Mouse (Mus musculus): ENCODE data around the gene Cab39. TPM values are rescaled to one million over a fixed set of nuclear protein-coding genes. Genes with fewer than 3 reads are reported as not detected.

The Cab39 gene
- total RNA-seq, 2 experiments from 2014 or later, result 152 to 157 TPM

DNA sequence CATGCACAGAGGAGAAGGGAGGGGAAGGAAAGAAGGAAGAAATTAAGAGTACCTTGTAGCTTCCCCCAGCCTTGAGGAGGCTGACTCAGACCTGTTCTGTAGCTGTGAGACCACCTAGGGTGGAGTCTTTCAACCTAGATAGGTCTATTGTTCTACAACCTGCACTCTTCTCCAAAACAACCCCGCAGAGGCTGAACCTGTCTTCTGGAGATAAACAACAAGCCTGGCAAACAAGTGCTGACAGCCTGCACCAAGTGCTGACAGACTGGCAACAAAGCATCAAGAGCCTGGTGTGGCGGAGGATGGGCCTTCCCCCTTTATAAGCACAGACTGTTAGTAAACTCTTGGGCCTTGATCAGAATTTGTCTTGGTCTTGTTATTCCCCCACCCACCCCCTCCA, 77.3 kb downstream of the Cab39 start:
- peak overlapping the region; percentile 82 for H3K27ac ChIP-seq
- no peak for TF ChIP-seq CTCF (conservative IDR thresholded peaks at IDR 0.05)
- no peak for DNase-seq (ENCODE audit: low spot score in 2 of 2)
- H3K4me3 ChIP-seq, result no peak overlapping the region

DNA sequence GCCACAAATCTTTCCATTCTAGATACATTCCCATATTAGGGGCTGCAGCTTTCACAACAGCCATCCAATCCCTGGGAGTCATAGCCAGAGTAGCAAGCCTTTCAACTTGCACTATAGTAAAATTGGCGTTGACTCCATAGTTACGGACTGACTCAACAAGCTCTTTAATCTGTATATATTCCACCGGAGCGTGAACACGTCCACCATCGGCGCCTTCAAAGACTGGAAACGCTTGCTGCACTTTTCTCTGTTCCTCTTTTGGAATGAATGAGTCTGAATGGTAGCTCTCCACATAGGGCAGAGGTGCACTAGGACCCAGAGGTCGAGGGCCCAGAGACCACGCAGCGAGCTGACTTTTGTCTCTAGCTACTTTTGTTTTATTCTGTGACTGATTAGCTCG, 88.8 kb downstream of the Cab39 start:
- Histone ChIP-seq H3K4me3 (no peak overlapping the region), H3K27ac (no peak overlapping the region)
- no peak for DNase-seq (ENCODE audit: low spot score in 2 of 2)
- TF ChIP-seq CTCF (conservative IDR thresholded peaks at IDR 0.05), result no peak

DNA sequence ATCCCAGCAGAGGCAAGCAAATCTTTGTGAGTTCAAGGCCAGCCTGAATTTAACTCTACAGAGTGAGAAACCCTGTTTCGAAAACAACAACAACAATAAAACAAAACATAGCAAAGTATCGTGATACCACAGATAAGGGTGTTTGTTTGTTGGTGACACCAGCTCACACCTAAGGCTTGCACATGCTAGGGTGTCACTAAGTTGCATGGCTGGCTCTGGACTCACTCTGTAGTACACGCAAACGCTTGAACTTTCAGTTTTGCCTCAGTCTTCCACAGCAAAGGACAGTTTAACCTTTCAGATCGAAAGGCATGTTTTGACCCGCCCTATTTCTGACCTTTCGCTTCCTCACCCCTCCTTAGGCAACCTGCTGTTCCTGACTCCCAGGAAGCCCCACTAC, 94.0 kb downstream of the Cab39 start:
- no peak for TF ChIP-seq CTCF (conservative IDR thresholded peaks at IDR 0.05)
- no peak overlapping the region for H3K4me3 ChIP-seq
- H3K27ac ChIP-seq, result no peak overlapping the region
- DNase-seq (ENCODE audit: low spot score in 2 of 2), result no peak

DNA sequence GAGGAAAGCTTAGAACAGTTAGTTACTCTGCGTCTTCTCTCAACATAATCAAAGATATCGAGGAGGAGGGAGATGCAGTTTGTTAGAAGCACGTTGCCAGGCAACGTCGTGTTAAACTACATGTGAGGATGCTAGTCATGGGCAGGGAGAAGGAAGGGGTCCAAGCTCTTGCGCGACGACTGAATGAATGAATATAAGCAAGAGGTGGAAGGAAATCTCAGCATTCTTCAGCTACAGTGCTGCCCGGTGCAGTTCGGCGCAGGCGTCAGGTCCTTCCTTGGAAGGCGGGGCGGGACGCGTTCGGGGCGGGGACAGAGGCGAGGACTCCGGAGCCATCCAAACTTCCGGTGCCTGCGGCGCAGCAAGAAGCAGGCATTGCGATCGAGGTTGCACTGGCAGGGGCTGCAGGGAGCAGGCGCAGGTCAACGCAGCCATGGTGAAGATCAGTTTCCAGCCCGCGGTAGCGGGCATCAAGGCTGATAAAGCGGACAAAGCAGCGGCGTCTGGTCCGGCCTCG, 101.0 kb downstream of the Cab39 start, which contains the start of gene Itm2c:
Gene Itm2c (plus strand): TSS at position 51 of the 517 bp plus-strand sequence.
- H3K4me3 ChIP-seq, result peak within 1 kb of the TSS; percentile 93
- DNase-seq (ENCODE audit: low spot score in 2 of 2), result peak; percentile 90 to 92
- no peak for TF ChIP-seq CTCF (conservative IDR thresholded peaks at IDR 0.05)
- H3K27ac ChIP-seq, result peak within 1 kb of the TSS; percentile 96

DNA sequence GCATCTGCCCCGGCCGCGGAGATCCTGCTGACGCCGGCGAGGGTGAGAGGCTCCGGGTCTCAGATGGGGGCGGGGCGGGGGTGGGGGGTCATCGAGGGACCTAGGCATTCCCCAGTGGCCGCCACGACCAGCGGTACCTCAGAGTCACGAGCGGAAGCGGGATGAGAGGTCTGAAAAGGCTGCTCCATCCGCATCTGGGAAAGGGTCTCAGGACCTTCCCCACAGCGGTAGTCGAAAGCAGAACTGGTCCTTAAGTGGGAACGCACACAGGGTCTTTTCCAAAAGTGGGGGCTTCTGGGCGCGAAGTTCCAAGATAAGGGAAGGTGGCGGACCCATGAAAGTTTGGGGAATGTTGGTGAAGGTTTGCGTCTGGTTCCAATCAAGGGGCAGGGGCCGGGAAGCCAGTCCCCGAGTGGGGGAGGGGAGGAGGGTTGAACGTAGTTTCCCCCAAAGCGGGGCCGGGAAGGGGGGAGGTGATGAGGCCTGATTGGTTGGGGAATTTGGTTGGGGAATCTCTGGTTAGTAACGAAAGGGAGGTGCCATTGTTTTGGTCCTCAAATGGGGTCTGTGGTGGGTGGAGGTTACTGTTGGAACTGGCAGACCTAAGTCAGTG, 101.6 kb downstream of the Cab39 start:
- peak; percentile 62 to 66 for DNase-seq (ENCODE audit: low spot score in 2 of 2)
- no peak for TF ChIP-seq CTCF (conservative IDR thresholded peaks at IDR 0.05)

GRCm38 (mm10) chr1:85895391-85895837, 102.2 kb downstream of the Cab39 start:
- TF ChIP-seq CTCF (conservative IDR thresholded peaks at IDR 0.05), result peak; percentile 79
- peak overlapping the region; percentile 93 for H3K4me3 ChIP-seq
- peak overlapping the region; percentile 96 for H3K27ac ChIP-seq
- peak; percentile 65 to 69 for DNase-seq (ENCODE audit: low spot score in 2 of 2)

More for the DNA sequence above, 101.6 kb downstream of the Cab39 start:
- peak overlapping the region; percentile 96 for H3K27ac ChIP-seq
- H3K4me3 ChIP-seq, result peak overlapping the region; percentile 93

DNA sequence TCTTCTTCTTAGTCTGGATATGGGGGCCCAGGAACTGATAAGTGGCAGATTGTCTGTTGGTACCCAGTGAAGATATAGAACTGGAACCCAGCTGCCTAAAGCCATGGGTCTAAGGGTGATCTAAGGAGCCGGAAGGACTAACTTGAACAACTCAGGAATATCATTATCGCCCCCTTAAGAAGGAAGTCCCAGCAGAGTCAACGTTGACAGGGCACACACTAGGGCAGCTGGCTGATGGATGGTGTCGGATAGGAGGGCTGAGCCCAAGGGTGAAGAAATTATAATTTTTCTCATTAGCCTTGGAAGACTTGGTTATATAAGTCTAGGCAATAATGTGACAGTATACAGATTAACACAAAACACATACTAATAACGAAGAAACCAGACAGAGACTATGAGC, 102.9 kb downstream of the Cab39 start:
- no peak for TF ChIP-seq CTCF (conservative IDR thresholded peaks at IDR 0.05)
- Histone ChIP-seq H3K27ac (peak overlapping the region; percentile 96), H3K4me3 (peak overlapping the region; percentile 93)
- DNase-seq (ENCODE audit: low spot score in 2 of 2), result no peak

- no peak for TF ChIP-seq CTCF (conservative IDR thresholded peaks at IDR 0.05)
- H3K4me3 ChIP-seq, result peak overlapping the region; percentile 93
- DNase-seq (ENCODE audit: low spot score in 2 of 2), result no peak
- peak overlapping the region; percentile 96 for H3K27ac ChIP-seq
Observed at GRCm38 (mm10) chr1:85896781-85897700, 103.8 kb downstream of the Cab39 start.

DNA sequence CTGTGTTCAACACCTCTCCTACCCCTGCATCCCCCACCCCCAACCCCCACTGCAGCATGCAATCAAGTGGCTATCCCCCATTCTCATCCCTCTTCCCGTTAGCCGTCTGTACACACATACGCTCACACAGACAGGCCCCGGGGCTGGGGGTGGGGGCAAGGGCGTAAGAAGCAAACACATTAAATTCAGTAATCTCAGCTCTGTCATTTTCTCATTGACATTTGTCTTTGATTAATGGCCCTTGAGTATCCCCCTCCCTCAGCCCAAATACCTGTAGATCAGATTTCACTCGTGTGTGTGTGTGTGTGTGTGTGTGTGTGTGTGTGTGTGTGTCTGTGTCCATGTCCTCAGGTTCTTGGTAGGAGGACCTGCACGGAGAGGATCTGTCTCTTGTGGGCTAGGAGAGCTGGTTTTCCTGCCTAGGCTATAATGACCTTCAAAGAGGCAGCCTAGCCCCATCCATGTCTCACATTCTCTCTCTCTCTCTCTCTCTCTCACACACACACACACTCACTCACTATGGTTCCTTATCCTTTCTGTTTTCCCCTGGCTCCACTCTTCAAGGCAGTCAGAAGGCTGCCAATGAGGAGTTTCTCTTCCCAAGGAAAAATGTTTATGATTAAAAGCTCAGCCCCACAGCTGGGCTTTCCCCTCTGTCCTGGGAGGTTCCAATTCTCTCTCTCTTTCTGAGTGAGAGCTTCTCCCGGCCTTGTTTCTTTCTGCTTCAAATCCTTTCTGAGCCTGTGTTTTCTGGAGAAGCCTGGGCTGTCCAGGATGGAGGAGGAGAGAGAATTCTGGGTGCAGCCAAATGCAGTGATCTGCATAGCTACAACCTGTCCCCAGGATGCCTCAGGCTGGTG, 104.9 kb downstream of the Cab39 start:
- DNase-seq (ENCODE audit: low spot score in 2 of 2), result no peak
- no peak for TF ChIP-seq CTCF (conservative IDR thresholded peaks at IDR 0.05)
- peak overlapping the region; percentile 92 for H3K27ac ChIP-seq
- peak overlapping the region; percentile 49 for H3K4me3 ChIP-seq

GRCm38 (mm10) chr1:85898761-85899387, 105.6 kb downstream of the Cab39 start:
- H3K4me3 ChIP-seq, result peak overlapping the region; percentile 49
- no peak for DNase-seq (ENCODE audit: low spot score in 2 of 2)
- peak overlapping the region; percentile 92 for H3K27ac ChIP-seq
- no peak for TF ChIP-seq CTCF (conservative IDR thresholded peaks at IDR 0.05)

DNA sequence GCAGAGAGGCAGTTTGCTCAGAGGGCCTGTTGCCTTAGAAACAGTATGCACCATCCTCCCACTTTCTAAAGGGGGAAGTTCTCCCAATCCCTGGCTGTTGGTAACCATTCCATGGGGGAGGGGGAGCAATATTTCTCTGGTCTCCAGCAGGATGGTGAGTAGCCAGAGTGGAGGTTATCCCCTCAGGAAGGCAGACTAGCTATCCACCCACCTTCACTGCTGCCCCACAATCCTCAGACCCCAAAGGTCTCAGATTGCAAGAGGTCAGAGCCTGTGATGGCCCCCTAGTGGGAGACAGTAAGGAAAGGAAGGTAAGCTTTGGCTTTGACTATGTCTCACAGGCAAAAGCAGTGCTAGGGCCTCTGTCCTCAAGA, 106.1 kb downstream of the Cab39 start:
- Histone ChIP-seq H3K4me3 (peak overlapping the region; percentile 49), H3K27ac (peak overlapping the region; percentile 92)
- DNase-seq (ENCODE audit: low spot score in 2 of 2), result no peak
- peak; percentile 60 for TF ChIP-seq CTCF (conservative IDR thresholded peaks at IDR 0.05)
